Comparison of ENCODE assay signal across 15 mouse cellular contexts in the genomic region with DNA sequence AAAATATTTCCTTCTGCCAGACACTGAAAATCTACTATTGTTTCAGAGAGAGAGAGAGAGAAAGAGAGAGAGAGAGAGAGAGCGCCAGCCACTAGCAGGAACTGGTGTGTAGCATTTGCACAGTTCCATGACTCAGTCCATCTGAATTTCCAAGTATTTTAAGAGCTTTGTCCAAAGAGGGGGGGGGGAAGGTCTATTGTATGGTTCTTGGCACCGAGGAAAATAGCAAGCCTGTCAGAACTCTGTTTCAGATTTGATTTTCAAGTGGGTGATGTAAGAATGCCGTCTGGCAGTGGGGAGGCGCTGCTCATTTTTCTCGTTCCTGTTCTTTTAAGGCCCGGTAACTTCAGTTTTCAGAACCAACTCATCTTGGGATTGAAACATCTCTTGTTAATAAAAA. TPM values are rescaled to one million over a fixed set of nuclear protein-coding genes. Genes with fewer than 3 reads are reported as not detected.
A peak's percentile ranks its signal among the peaks of the same experiment; 100 is the strongest.
DNase-seq lines count a peak whose midpoint lies in the region; ATAC-seq and TF ChIP-seq lines count a peak whose summit lies in the region.
"Had no signal": no experiment of that assay in that cellular context is flagged by ENCODE, and none has a peak within 500 bp of the region (broad histone marks: within the 10 kb centered on the region; RNA-seq: fewer than 3 reads in every experiment).

No protein-coding gene starts in this region.

- H3K9me3 ChIP-seq in embryonic facial prominence, embryonic 14.5 days (ENCODE audit: control insufficient read depth, low read length), result no peaks in the 10 kb centered on the region
- H3K9me3 ChIP-seq in embryonic facial prominence, embryonic 10.5 days, result no peaks in the 10 kb centered on the region
- no peaks in the 10 kb centered on the region for H3K9me3 ChIP-seq in hindbrain, embryonic 13.5 days
- no peaks in the 10 kb centered on the region for H3K9me3 ChIP-seq in hindbrain, embryonic 11.5 days (ENCODE audit: control insufficient read depth, low read length)
- no peaks in the 10 kb centered on the region for H3K9me3 ChIP-seq in hindbrain, embryonic 16.5 days (ENCODE audit: control insufficient read depth, low read length)
- H3K9me3 ChIP-seq: limb, embryonic 12.5 days had no signal

- no peak overlapping the region for H3K27ac ChIP-seq in embryonic facial prominence, embryonic 14.5 days (replicated peaks; ENCODE audit: low read depth, low read length)
- H3K27ac ChIP-seq in embryonic facial prominence, embryonic 10.5 days (replicated peaks), result no peak overlapping the region
- H3K27ac ChIP-seq in hindbrain, embryonic 13.5 days, result 0 out of 2 replicates have a peak overlapping the region, but pooled peaks have one; percentile 19
- H3K27ac ChIP-seq in hindbrain, embryonic 11.5 days (ENCODE audit: low read depth, low read length), result no peak overlapping the region
- H3K27ac ChIP-seq in hindbrain, embryonic 16.5 days (ENCODE audit: low read depth, low read length), result no peak overlapping the region
- H3K27ac ChIP-seq: kidney, postnatal 0 days; limb, embryonic 12.5 days had no signal

- no peak overlapping the region for H3K9ac ChIP-seq in embryonic facial prominence, embryonic 14.5 days (ENCODE audit: low read depth, low read length)
- H3K9ac ChIP-seq in hindbrain, embryonic 13.5 days, result no peak overlapping the region
- no peak overlapping the region for H3K9ac ChIP-seq in hindbrain, embryonic 11.5 days (ENCODE audit: low read depth, low read length)
- no peak overlapping the region for H3K9ac ChIP-seq in hindbrain, embryonic 16.5 days (ENCODE audit: low read depth, low read length)
- H3K9ac ChIP-seq: limb, embryonic 12.5 days; liver, postnatal 0 days had no signal

- no peaks in the 10 kb centered on the region for H3K27me3 ChIP-seq in embryonic facial prominence, embryonic 14.5 days (replicated peaks; ENCODE audit: control insufficient read depth, insufficient read depth, low read length)
- peaks cover 16% of the 10 kb centered on the region for H3K27me3 ChIP-seq in embryonic facial prominence, embryonic 10.5 days (replicated peaks; ENCODE audit: low read depth, poor library complexity, severe bottlenecking)
- no peaks in the 10 kb centered on the region for H3K27me3 ChIP-seq in hindbrain, embryonic 13.5 days
- H3K27me3 ChIP-seq in hindbrain, embryonic 11.5 days (ENCODE audit: control insufficient read depth, insufficient read depth, low read length), result 0 out of 2 replicates have a peak, but pooled peaks cover 2% of the 10 kb centered on the region
- H3K27me3 ChIP-seq in Patski, result no peaks in the 10 kb centered on the region
- H3K27me3 ChIP-seq in hindbrain, embryonic 16.5 days (replicated peaks; ENCODE audit: control insufficient read depth, insufficient read depth, low read length), result no peaks in the 10 kb centered on the region
- H3K27me3 ChIP-seq: limb, embryonic 12.5 days had no signal

- peak; percentile 45 for DNase-seq in embryonic facial prominence, embryonic 14.5 days (ENCODE audit: low spot score)
- DNase-seq in embryonic facial prominence, embryonic 10.5 days (ENCODE audit: low spot score), result no peak
- no peak for DNase-seq in hindbrain, embryonic 11.5 days (ENCODE audit: low spot score)
- no peak for DNase-seq in Patski (ENCODE audit: low read depth, low spot score)
- DNase-seq in cerebellum, adult 18-20 months, result no peak
- DNase-seq in gastrocnemius, adult 8-10 months (ENCODE audit: low spot score in 2 of 2), result no peak
- DNase-seq: adrenal gland, postnatal 25 days; cerebellum, adult 11-12 months; gastrocnemius, postnatal 36 days; liver, postnatal 0 days; thymus, adult 2 months had no signal

- WGBS in embryonic facial prominence, embryonic 14.5 days, result 67% methylated on average over 6 of the region's 6 CpGs
- 83% methylated on average over 6 of the region's 6 CpGs for WGBS in embryonic facial prominence, embryonic 10.5 days
- 61% methylated on average over 6 of the region's 6 CpGs for WGBS in hindbrain, embryonic 13.5 days
- WGBS in hindbrain, embryonic 11.5 days, result 78% methylated on average over 6 of the region's 6 CpGs
- WGBS in hindbrain, embryonic 16.5 days, result 45% methylated on average over 6 of the region's 6 CpGs

- peaks cover 8% of the 10 kb centered on the region; the same call in 1 of the 2 replicates for H3K4me1 ChIP-seq in embryonic facial prominence, embryonic 14.5 days (ENCODE audit: control insufficient read depth, insufficient read depth, low read length)
- peaks cover 52% of the 10 kb centered on the region for H3K4me1 ChIP-seq in embryonic facial prominence, embryonic 10.5 days
- peaks cover 36% of the 10 kb centered on the region for H3K4me1 ChIP-seq in hindbrain, embryonic 13.5 days (replicated peaks)
- peaks cover 8% of the 10 kb centered on the region; the same call in 1 of the 2 replicates for H3K4me1 ChIP-seq in hindbrain, embryonic 11.5 days (replicated peaks; ENCODE audit: control insufficient read depth, insufficient read depth, low read length)
- peaks cover 5% of the 10 kb centered on the region; the same call in 1 of the 2 replicates for H3K4me1 ChIP-seq in hindbrain, embryonic 16.5 days (ENCODE audit: control insufficient read depth, insufficient read depth, low read depth, low read length)

- no peak for TF ChIP-seq CTCF in Patski (IDR thresholded peaks at IDR 0.05)

- ATAC-seq in embryonic facial prominence, embryonic 14.5 days (ENCODE audit: low read depth), result no peak
- ATAC-seq in hindbrain, embryonic 13.5 days (ENCODE audit: low FRiP score), result no peak
- no peak for ATAC-seq in hindbrain, embryonic 11.5 days (ENCODE audit: low FRiP score)
- peak; percentile 67 for ATAC-seq in Patski
- ATAC-seq in hindbrain, embryonic 16.5 days, result 0 out of 2 replicates have a peak, but pooled peaks have one; percentile 40
- ATAC-seq: liver, postnatal 0 days had no signal

- H3K36me3 ChIP-seq in embryonic facial prominence, embryonic 14.5 days (ENCODE audit: control insufficient read depth, insufficient read depth, low read length), result no peaks in the 10 kb centered on the region
- no peaks in the 10 kb centered on the region for H3K36me3 ChIP-seq in embryonic facial prominence, embryonic 10.5 days (replicated peaks)
- no peaks in the 10 kb centered on the region for H3K36me3 ChIP-seq in hindbrain, embryonic 13.5 days
- H3K36me3 ChIP-seq in hindbrain, embryonic 11.5 days (ENCODE audit: control insufficient read depth, insufficient read depth, low read length), result no peaks in the 10 kb centered on the region
- no peaks in the 10 kb centered on the region for H3K36me3 ChIP-seq in hindbrain, embryonic 16.5 days (ENCODE audit: control insufficient read depth, insufficient read depth, low read length)
- H3K36me3 ChIP-seq: limb, embryonic 12.5 days had no signal

- no peak overlapping the region for H3K4me3 ChIP-seq in embryonic facial prominence, embryonic 14.5 days (ENCODE audit: low read depth, low read length)
- H3K4me3 ChIP-seq in embryonic facial prominence, embryonic 10.5 days, result no peak overlapping the region
- H3K4me3 ChIP-seq in hindbrain, embryonic 13.5 days, result no peak overlapping the region
- no peak overlapping the region for H3K4me3 ChIP-seq in hindbrain, embryonic 11.5 days (ENCODE audit: low read depth, low read length)
- no peak overlapping the region for H3K4me3 ChIP-seq in hindbrain, embryonic 16.5 days (ENCODE audit: low read length)
- H3K4me3 ChIP-seq: limb, embryonic 12.5 days had no signal

- CTCF ChIA-PET in Patski (lab: Charles Lee), result interaction anchor here (0.6 to 1.3 kb wide), 2 partner anchors 9 to 253 kb away, joined by 3 to 6 read pairs; no protein-coding TSS in a partner anchor

- in situ Hi-C loops in Patski (cut with MboI; ENCODE audit: low pct_unique_long_range_greater_than_20kb), result no loop called here

- no peak overlapping the region for H3K4me2 ChIP-seq in embryonic facial prominence, embryonic 14.5 days (ENCODE audit: low read depth, low read length)
- H3K4me2 ChIP-seq in hindbrain, embryonic 13.5 days, result no peak overlapping the region
- no peak overlapping the region for H3K4me2 ChIP-seq in hindbrain, embryonic 11.5 days (replicated peaks; ENCODE audit: low read depth, low read length)
- no peak overlapping the region for H3K4me2 ChIP-seq in hindbrain, embryonic 16.5 days (ENCODE audit: low read length)
- H3K4me2 ChIP-seq: limb, embryonic 12.5 days had no signal

- POLR2A ChIA-PET in Patski (lab: Charles Lee), result no interaction called here

RNA-seq across cellular contexts. Expression of gene Eva1c, which starts 18.5 kb away (rescaled TPM):
- 3.7 and 4.5 TPM in 2 replicates for polyA plus RNA-seq in embryonic facial prominence, embryonic 14.5 days (2014; fragmentation: Nextera tagmentation; extraction: Ambion mirVana)
- 0.36 and 0.41 TPM in 2 replicates for polyA plus RNA-seq in embryonic facial prominence, embryonic 10.5 days (2016; fragmentation: Nextera tagmentation; extraction: Ambion mirVana)
- polyA plus RNA-seq in hindbrain, embryonic 13.5 days (2015; fragmentation: Nextera tagmentation; extraction: Ambion mirVana), result 2.5 and 3.2 TPM in 2 replicates
- polyA plus RNA-seq in hindbrain, embryonic 11.5 days (2014; fragmentation: Nextera tagmentation; extraction: Ambion mirVana), result 1.3 and 1.9 TPM in 2 replicates
- 0.26 TPM for polyA plus RNA-seq in Patski (2021)
- polyA plus RNA-seq in hindbrain, embryonic 16.5 days (2015; fragmentation: Nextera tagmentation; extraction: Ambion mirVana), result 4.4 and 4.8 TPM in 2 replicates
- total RNA-seq in gastrocnemius, adult 8-10 months (2022), result under 1 TPM in 3 of 4 experiments, not detected in 1; 0.34 to 0.56 (median 0.38) TPM

RNA-seq across cellular contexts. Expression of gene Urb1, which starts 34.8 kb away (rescaled TPM):
- 11.6 and 12.6 TPM in 2 replicates for polyA plus RNA-seq in embryonic facial prominence, embryonic 14.5 days (2014; fragmentation: Nextera tagmentation; extraction: Ambion mirVana)
- 10.9 and 11.5 TPM in 2 replicates for polyA plus RNA-seq in embryonic facial prominence, embryonic 10.5 days (2016; fragmentation: Nextera tagmentation; extraction: Ambion mirVana)
- polyA plus RNA-seq in hindbrain, embryonic 13.5 days (2015; fragmentation: Nextera tagmentation; extraction: Ambion mirVana), result 8.1 and 9.6 TPM in 2 replicates
- polyA plus RNA-seq in hindbrain, embryonic 11.5 days (2014; fragmentation: Nextera tagmentation; extraction: Ambion mirVana), result 13.2 and 14.4 TPM in 2 replicates
- 4.8 TPM for polyA plus RNA-seq in Patski (2021)
- 8.2 and 9.2 TPM in 2 replicates for polyA plus RNA-seq in hindbrain, embryonic 16.5 days (2015; fragmentation: Nextera tagmentation; extraction: Ambion mirVana)
- total RNA-seq in gastrocnemius, adult 8-10 months (2022), result 1 to 10 TPM; 4.2 to 4.7 (median 4.3) TPM

Comparison
In these comparisons a context has a peak if more than half of its experiments do, and no peak if none do; other contexts are left out.
1. ATAC-seq: peak in Patski (single experiment) and hindbrain, embryonic 16.5 days (single experiment); none in embryonic facial prominence, embryonic 14.5 days (single experiment), hindbrain, embryonic 13.5 days (single experiment) and hindbrain, embryonic 11.5 days (single experiment).